Mouse (Mus musculus) CH12.LX (cell line): Measurements from ENCODE around the gene Slc39a3. TPM values are rescaled to one million over a fixed set of nuclear protein-coding genes. Genes with fewer than 3 reads are reported as not detected.

ENCODE experiments used
- DNase-seq: peaks from one replicate; pipeline ENCODE4 v3.0.0-alpha.2; 2013; ENCODE audit errors: extremely low read depth
- H3K27ac ChIP-seq: 2 replicates; pipeline ENCODE4 v1.5.1; 2012; ENCODE audit warnings: low read depth, mild to moderate bottlenecking, control low read depth, moderate library complexity; ENCODE audit not compliant: insufficient read depth
- H3K27me3 ChIP-seq: replicated peaks from 2 replicates; pipeline ENCODE3; 2012; ENCODE audit warnings: inconsistent platforms
- H3K36me3 ChIP-seq, 2 experiments: replicated peaks in 1 of 2; 2 replicates each; pipeline versions ENCODE3 to v1.6.1; 2012; ENCODE audit warnings: inconsistent platforms in 1 of 2, low read length in 1 of 2, mild to moderate bottlenecking in 1 of 2, mixed read lengths in 1 of 2, moderate library complexity in 1 of 2; ENCODE audit not compliant: control insufficient read depth in 1 of 2, insufficient read depth in 1 of 2
- H3K4me1 ChIP-seq, 2 experiments: 2 replicates each; pipeline ENCODE4 v1.6.1; 2012; ENCODE audit warnings: inconsistent platforms in 1 of 2, moderate library complexity in 1 of 2; ENCODE audit not compliant: insufficient read depth in 2 of 2, control insufficient read depth in 1 of 2
- H3K4me2 ChIP-seq: 2 replicates; pipeline ENCODE4 v1.6.1; 2012; ENCODE audit warnings: low read depth, mild to moderate bottlenecking, control low read depth; ENCODE audit not compliant: poor library complexity, insufficient read depth, severe bottlenecking
- H3K4me3 ChIP-seq, 3 experiments: fragments of 150-350 bp in 1 of 3; sonication (generic) in 1 of 3; replicated peaks in 1 of 3; 2 replicates each; pipeline versions ENCODE3 to v1.5.1; 2011 to 2012; ENCODE audit warnings: low read depth in 2 of 3, low read length in 2 of 3, mild to moderate bottlenecking in 2 of 3, moderate library complexity in 2 of 3, control low read depth in 1 of 3, improper control_type of control experiment in 1 of 3, inconsistent platforms in 1 of 3, mixed read lengths in 1 of 3; ENCODE audit not compliant: poor library complexity in 1 of 3
- H3K79me2 ChIP-seq: replicated peaks from 2 replicates; pipeline ENCODE4 v1.6.1; 2012; ENCODE audit warnings: mild to moderate bottlenecking, moderate library complexity; ENCODE audit not compliant: control insufficient read depth, poor library complexity, insufficient read depth, severe bottlenecking; ENCODE audit errors: extremely low read depth
- H3K9ac ChIP-seq: 2 replicates; pipeline ENCODE4 v1.6.1; 2012; ENCODE audit warnings: low read depth, mild to moderate bottlenecking, control low read depth, moderate library complexity; ENCODE audit not compliant: insufficient read depth
- H3K9me3 ChIP-seq: replicated peaks from 2 replicates; pipeline ENCODE3; 2012; ENCODE audit warnings: low read length, inconsistent platforms, mixed read lengths
- BHLHE40 ChIP-seq: IDR thresholded peaks from 2 replicates; pipeline ENCODE4 v1.6.1; 2011; ENCODE audit warnings: mild to moderate bottlenecking, low read depth, low read length, improper control_type of control experiment
- E2F4 ChIP-seq: IDR thresholded peaks from 2 replicates; pipeline ENCODE4 v1.6.1; 2011; ENCODE audit warnings: low read depth, low read length, improper control_type of control experiment; ENCODE audit not compliant: insufficient replicate concordance
- EP300 ChIP-seq: IDR thresholded peaks from 2 replicates; pipeline ENCODE4 v1.6.1; 2011; ENCODE audit warnings: low read length, improper control_type of control experiment
- ETS1 ChIP-seq: conservative IDR thresholded peaks from 2 replicates; pipeline ENCODE4 v1.6.1; 2012; ENCODE audit warnings: low read depth, mild to moderate bottlenecking, inconsistent platforms, low read length, improper control_type of control experiment, moderate library complexity
- IRF4 ChIP-seq: IDR thresholded peaks from 2 replicates; pipeline ENCODE4 v1.6.1; 2014; ENCODE audit warnings: low read depth, mild to moderate bottlenecking, inconsistent platforms, low read length, improper control_type of control experiment
- JUN ChIP-seq: IDR thresholded peaks from 2 replicates; pipeline ENCODE4 v1.6.1; 2011; ENCODE audit warnings: low read depth, mild to moderate bottlenecking, low read length, improper control_type of control experiment, moderate library complexity; ENCODE audit not compliant: insufficient read depth
- JUND ChIP-seq: conservative IDR thresholded peaks from 2 replicates; pipeline ENCODE4 v1.6.1; 2011; ENCODE audit warnings: low read depth, low read length, improper control_type of control experiment
- KAT2A ChIP-seq: IDR thresholded peaks from 2 replicates; pipeline ENCODE4 v1.6.1; 2012; ENCODE audit warnings: low read length, improper control_type of control experiment, inconsistent platforms; ENCODE audit not compliant: insufficient replicate concordance
- MAX ChIP-seq: IDR thresholded peaks from 2 replicates; pipeline ENCODE4 v1.6.1; 2011; ENCODE audit warnings: low read length, improper control_type of control experiment
- MEF2A ChIP-seq: IDR thresholded peaks from 2 replicates; pipeline ENCODE4 v1.6.1; 2014; ENCODE audit warnings: low read depth, mild to moderate bottlenecking, inconsistent platforms, low read length, improper control_type of control experiment, borderline replicate concordance
- MXI1 ChIP-seq: IDR thresholded peaks from 2 replicates; pipeline ENCODE4 v1.6.1; 2011; ENCODE audit warnings: mild to moderate bottlenecking, low read depth, low read length, improper control_type of control experiment
- MYC ChIP-seq: IDR thresholded peaks from 2 replicates; pipeline ENCODE4 v1.6.1; 2011; ENCODE audit warnings: low read depth, mild to moderate bottlenecking, improper control_type of control experiment, low read length
- NELFE ChIP-seq: IDR thresholded peaks from 2 replicates; pipeline ENCODE4 v1.6.1; 2011; ENCODE audit warnings: low read depth, low read length, improper control_type of control experiment
- NRF1 ChIP-seq: IDR thresholded peaks from 2 replicates; pipeline ENCODE4 v1.6.1; 2014; ENCODE audit warnings: low read depth, mild to moderate bottlenecking, inconsistent platforms, low read length, improper control_type of control experiment, moderate library complexity
- PAX5 ChIP-seq: IDR thresholded peaks from 2 replicates; pipeline ENCODE4 v1.6.1; 2012; ENCODE audit warnings: low read length, inconsistent platforms, mixed read lengths
- RCOR1 ChIP-seq: conservative IDR thresholded peaks from 2 replicates; pipeline ENCODE4 v1.6.1; 2012; ENCODE audit warnings: low read depth, mild to moderate bottlenecking, inconsistent platforms, low read length, improper control_type of control experiment
- SMC3 ChIP-seq: IDR thresholded peaks from 2 replicates; pipeline ENCODE4 v1.6.1; 2011; ENCODE audit warnings: low read depth, low read length, improper control_type of control experiment
- TCF12 ChIP-seq: IDR thresholded peaks from 2 replicates; pipeline ENCODE4 v1.6.1; 2014; ENCODE audit warnings: low read depth, mild to moderate bottlenecking, inconsistent platforms, low read length, improper control_type of control experiment
- USF2 ChIP-seq: conservative IDR thresholded peaks from 2 replicates; pipeline ENCODE4 v1.6.1; 2011; ENCODE audit warnings: low read depth, low read length, improper control_type of control experiment
- dilution Hi-C: fragments of 300-500 bp; cut with MboI; formaldehyde crosslinking; loops from 2 replicates; pipeline ENCODE4 v1.14.3; 2020; ENCODE audit warnings: low sequenced_read_pairs; ENCODE audit not compliant: extremely low pct_unique_long_range_greater_than_20kb, extremely low pct_ligation_motif_present
- in situ Hi-C: fragments of 300-500 bp; cut with MboI; formaldehyde crosslinking; loops from 3 replicates; pipeline ENCODE4 v1.14.3; 2019; ENCODE audit warnings: low sequenced_read_pairs, low pct_ligation_motif_present, low pct_unique_long_range_greater_than_20kb, mixed read lengths
- polyA plus RNA-seq: library from polyadenylated mRNA; unstranded; fragments of >175 nt; gene quantifications from 2 replicates; pipeline ENCODE4 v1.2.1, GENCODE M21; 2012; ENCODE audit warnings: low read depth; ENCODE audit not compliant: insufficient read length
- total RNA-seq, 2 experiments: library from RNA; depleted of rRNA; stranded (reverse); fragments of 300-350 nt in 1 of 2; fragments of >200 nt in 1 of 2; gene quantifications; 2 replicates each; pipeline ENCODE4 v1.2.3; 2012 to 2014

The Slc39a3 gene
- total and polyA plus RNA-seq, 3 experiments = 3.9 to 7.2 (median 4.2) TPM

- no peak for DNase-seq
- Histone ChIP-seq H3K27me3 (peaks cover 7% of the 10 kb centered on the region), H3K4me2 (no peak overlapping the region), H3K36me3 (no peaks in the 10 kb centered on the region), H3K4me3 (no peak overlapping the region)
- dilution Hi-C loops = no loop called here
- TF ChIP-seq JUN (no peak), TCF12 (peak; percentile 87), JUND (no peak), MEF2A (peak; percentile 70; the same call in 1 of the 2 replicates), SMC3 (no peak), BHLHE40 (peak; percentile 98), EP300 (peak; percentile 80), IRF4 (peak; percentile 68; the same call in 1 of the 2 replicates), E2F4 (no peak), MAX (peak; percentile 79; the same call in 1 of the 2 replicates), USF2 (no peak), MYC (0 out of 2 replicates have a peak, but pooled peaks have one; percentile 47), NRF1 (0 out of 2 replicates have a peak, but pooled peaks have one; percentile 3), MXI1 (peak; percentile 43; the same call in 1 of the 2 replicates), KAT2A (no peak), RCOR1 (peak; percentile 25; the same call in 1 of the 2 replicates), ETS1 (peak; percentile 96)
- TF ChIP-seq, all 38 proteins: peak for 11
- H3K9me3 ChIP-seq = peaks cover 3% of the 10 kb centered on the region
- H3K79me2 ChIP-seq = no peaks in the 10 kb centered on the region
- no peak overlapping the region for H3K9ac ChIP-seq
- no peak overlapping the region for H3K27ac ChIP-seq
- in situ Hi-C loops = no loop called here
- H3K4me1 ChIP-seq = peaks cover 19 to 62% of the 10 kb centered on the region in 2 experiments
Observed at GRCm38 (mm10) chr10:80984223-80984622, 53.0 kb downstream of the Slc39a3 start.

GRCm38 (mm10) chr10:80982381-80982780 lies 54.8 kb downstream of the Slc39a3 start:
- Histone ChIP-seq H3K27ac (no peak overlapping the region), H3K9me3 (peaks cover 3% of the 10 kb centered on the region), H3K4me3 (no peak overlapping the region), H3K79me2 (no peaks in the 10 kb centered on the region), H3K4me1 (peaks cover 15 to 43% of the 10 kb centered on the region in 2 experiments), H3K27me3 (peaks cover 7% of the 10 kb centered on the region), H3K36me3 (no peaks in the 10 kb centered on the region), H3K4me2 (no peak overlapping the region), H3K9ac (no peak overlapping the region)
- TF ChIP-seq BHLHE40 = no peak
- TF ChIP-seq MYC = no peak
- TF ChIP-seq JUND = no peak
- TF ChIP-seq PAX5 = no peak
- TF ChIP-seq E2F4 = no peak
- no peak for TF ChIP-seq NELFE
- TF ChIP-seq TCF12 = no peak
- in situ Hi-C loops = no loop called here
- no peak for DNase-seq
- dilution Hi-C loops = no loop called here
